Mouse (Mus musculus): ENCODE results near the gene Oaz2. TPM values are rescaled to one million over a fixed set of nuclear protein-coding genes. Genes with fewer than 3 reads are reported as not detected.

Gene Oaz2
- total RNA-seq, 1 experiment, result 51.5 TPM

DNA sequence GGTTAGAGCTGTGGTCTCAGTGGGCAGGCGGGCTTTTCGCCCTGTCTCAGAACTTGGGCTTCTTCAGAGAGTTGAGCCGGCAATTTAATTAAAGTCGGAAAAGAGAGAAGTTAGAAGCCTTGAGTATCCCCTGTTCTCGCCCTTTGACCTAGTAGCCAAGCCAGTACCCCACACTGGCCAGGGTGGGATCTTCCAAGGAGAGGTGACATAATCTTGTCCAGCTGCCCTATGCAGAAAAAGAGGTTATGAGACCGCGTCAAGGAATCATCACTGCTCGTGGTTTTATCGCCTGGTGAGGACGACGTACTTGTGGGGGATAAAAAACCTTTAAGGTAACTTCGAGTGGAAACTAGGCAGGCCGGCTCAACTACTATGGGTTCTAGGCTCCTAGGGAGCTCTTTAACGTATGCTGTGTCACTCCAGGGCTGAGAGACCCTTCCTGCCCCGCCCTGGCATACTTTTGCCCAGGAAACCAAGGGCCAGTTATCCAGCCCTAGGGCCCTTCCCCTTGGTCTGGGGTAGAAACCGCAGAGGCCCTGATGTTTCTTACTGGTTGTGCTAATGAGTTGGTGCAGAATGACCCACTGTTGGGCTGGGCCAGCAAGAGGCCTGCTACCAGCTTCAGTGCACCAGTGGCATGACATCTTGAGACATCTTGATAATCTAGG, 36.3 kb upstream of the Oaz2 start:
- Histone ChIP-seq H3K9me3 (ENCODE audit: control insufficient read depth, insufficient read depth, low read depth, low read length) (no peaks in the 10 kb centered on the region), H3K36me3 (ENCODE audit: control insufficient read depth, insufficient read depth, low read length, poor library complexity, severe bottlenecking) (no peaks in the 10 kb centered on the region), H3K27ac (ENCODE audit: insufficient read depth, low read depth, low read length, poor library complexity, severe bottlenecking) (peak overlapping the region; percentile 93), H3K9ac (ENCODE audit: insufficient read depth, low read depth, low read length, poor library complexity, severe bottlenecking) (peak overlapping the region; percentile 97), H3K4me1 (ENCODE audit: control insufficient read depth in 2 of 2, insufficient read depth in 2 of 2, low read length in 2 of 2, poor library complexity in 1 of 2) (peaks cover 10 to 11% of the 10 kb centered on the region in 2 experiments; a peak in 3 of 4 replicates), H3K4me3 (ENCODE audit: insufficient read depth in 1 of 2, low read depth in 1 of 2, low read length in 2 of 2, poor library complexity in 1 of 2, severe bottlenecking in 1 of 2) (peak overlapping the region; percentile 93 to 99)
- DNase-seq (ENCODE audit: low read depth, low spot score), result no peak
- in situ Hi-C loops (cut with MboI; ENCODE audit: low sequenced_read_pairs in 2 of 2, unreplicated experiment in 2 of 2), result no loop called here
- TF ChIP-seq ZNF384 (IDR thresholded peaks at IDR 0.05; ENCODE audit: low read depth, low read length) (no peak), CHD2 (IDR thresholded peaks at IDR 0.05; ENCODE audit: low read depth, low read length) (no peak), MAFK (IDR thresholded peaks at IDR 0.05; ENCODE audit: insufficient read depth, low read depth, low read length) (no peak), ZC3H11A (IDR thresholded peaks at IDR 0.05; ENCODE audit: borderline replicate concordance, low read depth, low read length) (no peak), HCFC1 (IDR thresholded peaks at IDR 0.05; ENCODE audit: borderline replicate concordance, insufficient read depth, low read length) (no peak)

GRCm38 (mm10) chr9:65635766-65636165, 32.0 kb upstream of the Oaz2 start:
- no peak for DNase-seq (ENCODE audit: low read depth, low spot score)
- peak; percentile 47; the same call in 1 of the 2 replicates for TF ChIP-seq MAFK (IDR thresholded peaks at IDR 0.05; ENCODE audit: insufficient read depth, low read depth, low read length)
- no peak for TF ChIP-seq HCFC1 (IDR thresholded peaks at IDR 0.05; ENCODE audit: borderline replicate concordance, insufficient read depth, low read length)
- Histone ChIP-seq H3K9ac (ENCODE audit: insufficient read depth, low read depth, low read length, poor library complexity, severe bottlenecking) (peak overlapping the region; percentile 51; the same call in 1 of the 2 replicates), H3K36me3 (ENCODE audit: control insufficient read depth, insufficient read depth, low read length, poor library complexity, severe bottlenecking) (no peaks in the 10 kb centered on the region), H3K9me3 (ENCODE audit: control insufficient read depth, insufficient read depth, low read depth, low read length) (no peaks in the 10 kb centered on the region), H3K27ac (ENCODE audit: insufficient read depth, low read depth, low read length, poor library complexity, severe bottlenecking) (peak overlapping the region; percentile 72; the same call in 1 of the 2 replicates), H3K4me1 (ENCODE audit: control insufficient read depth in 2 of 2, insufficient read depth in 2 of 2, low read length in 2 of 2, poor library complexity in 1 of 2) (peaks cover 15 to 18% of the 10 kb centered on the region in 2 experiments), H3K4me3 (ENCODE audit: insufficient read depth in 1 of 2, low read depth in 1 of 2, low read length in 2 of 2, poor library complexity in 1 of 2, severe bottlenecking in 1 of 2) (peak overlapping the region in 1 of 2 experiments; percentile 14; a peak in 1 of 4 replicates)
- in situ Hi-C loops (cut with MboI; ENCODE audit: low sequenced_read_pairs in 2 of 2, unreplicated experiment in 2 of 2), result no loop called here

GRCm38 (mm10) chr9:65636926-65637325, 30.9 kb upstream of the Oaz2 start:
- H3K4me1 ChIP-seq (ENCODE audit: control insufficient read depth in 2 of 2, insufficient read depth in 2 of 2, low read length in 2 of 2, poor library complexity in 1 of 2), result peaks cover 19 to 20% of the 10 kb centered on the region in 2 experiments
- H3K9ac ChIP-seq (ENCODE audit: insufficient read depth, low read depth, low read length, poor library complexity, severe bottlenecking), result no peak overlapping the region
- H3K4me3 ChIP-seq (ENCODE audit: insufficient read depth in 1 of 2, low read depth in 1 of 2, low read length in 2 of 2, poor library complexity in 1 of 2, severe bottlenecking in 1 of 2), result no peak overlapping the region
- no peak overlapping the region; the same call in 1 of the 2 replicates for H3K27ac ChIP-seq (ENCODE audit: insufficient read depth, low read depth, low read length, poor library complexity, severe bottlenecking)
- in situ Hi-C loops (cut with MboI; ENCODE audit: low sequenced_read_pairs in 2 of 2, unreplicated experiment in 2 of 2), result no loop called here
- H3K36me3 ChIP-seq (ENCODE audit: control insufficient read depth, insufficient read depth, low read length, poor library complexity, severe bottlenecking), result no peaks in the 10 kb centered on the region
- DNase-seq (ENCODE audit: low read depth, low spot score), result no peak
- no peaks in the 10 kb centered on the region for H3K9me3 ChIP-seq (ENCODE audit: control insufficient read depth, insufficient read depth, low read depth, low read length)
- TF ChIP-seq HCFC1 (IDR thresholded peaks at IDR 0.05; ENCODE audit: borderline replicate concordance, insufficient read depth, low read length) (no peak), MAFK (IDR thresholded peaks at IDR 0.05; ENCODE audit: insufficient read depth, low read depth, low read length) (no peak), CHD2 (IDR thresholded peaks at IDR 0.05; ENCODE audit: low read depth, low read length) (no peak), ZC3H11A (IDR thresholded peaks at IDR 0.05; ENCODE audit: borderline replicate concordance, low read depth, low read length) (no peak), ZNF384 (IDR thresholded peaks at IDR 0.05; ENCODE audit: low read depth, low read length) (no peak)

DNA sequence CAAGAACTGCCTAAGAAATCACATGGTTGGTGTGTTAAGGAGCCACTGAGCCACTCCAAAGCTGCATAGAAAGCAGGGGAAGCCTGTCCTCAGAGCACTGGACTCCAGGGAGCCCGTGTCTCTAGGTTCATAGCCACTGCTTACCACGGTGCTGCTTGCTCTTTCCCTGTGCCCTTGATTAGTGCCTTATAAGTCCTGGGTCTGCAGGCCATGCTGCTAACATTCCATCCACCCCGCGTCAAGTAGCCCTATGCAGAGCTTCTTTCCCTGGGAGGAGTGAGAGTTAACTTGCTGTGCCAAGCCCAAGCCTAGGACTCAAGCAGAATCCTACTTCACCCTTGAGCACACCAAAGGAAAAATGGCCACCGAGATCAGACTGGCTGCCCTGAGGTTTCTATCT, 28.7 kb upstream of the Oaz2 start:
- TF ChIP-seq HCFC1 (IDR thresholded peaks at IDR 0.05; ENCODE audit: borderline replicate concordance, insufficient read depth, low read length) (no peak), ZC3H11A (IDR thresholded peaks at IDR 0.05; ENCODE audit: borderline replicate concordance, low read depth, low read length) (no peak), CHD2 (IDR thresholded peaks at IDR 0.05; ENCODE audit: low read depth, low read length) (no peak), ZNF384 (IDR thresholded peaks at IDR 0.05; ENCODE audit: low read depth, low read length) (no peak), MAFK (IDR thresholded peaks at IDR 0.05; ENCODE audit: insufficient read depth, low read depth, low read length) (no peak)
- H3K4me3 ChIP-seq (ENCODE audit: insufficient read depth in 1 of 2, low read depth in 1 of 2, low read length in 2 of 2, poor library complexity in 1 of 2, severe bottlenecking in 1 of 2), result no peak overlapping the region
- H3K4me1 ChIP-seq (ENCODE audit: control insufficient read depth in 2 of 2, insufficient read depth in 2 of 2, low read length in 2 of 2, poor library complexity in 1 of 2), result peaks cover 25 to 31% of the 10 kb centered on the region in 2 experiments
- H3K27ac ChIP-seq (ENCODE audit: insufficient read depth, low read depth, low read length, poor library complexity, severe bottlenecking), result peak overlapping the region; percentile 50
- H3K36me3 ChIP-seq (ENCODE audit: control insufficient read depth, insufficient read depth, low read length, poor library complexity, severe bottlenecking), result no peaks in the 10 kb centered on the region; the same call in 1 of the 2 replicates
- DNase-seq (ENCODE audit: low read depth, low spot score), result no peak
- in situ Hi-C loops (cut with MboI; ENCODE audit: low sequenced_read_pairs in 2 of 2, unreplicated experiment in 2 of 2), result no loop called here
- peak overlapping the region; percentile 8; the same call in 1 of the 2 replicates for H3K9ac ChIP-seq (ENCODE audit: insufficient read depth, low read depth, low read length, poor library complexity, severe bottlenecking)
- no peaks in the 10 kb centered on the region for H3K9me3 ChIP-seq (ENCODE audit: control insufficient read depth, insufficient read depth, low read depth, low read length)
